Mouse (Mus musculus) spleen, embryonic (tissue): Measurements from ENCODE around the gene Foxn3.

ENCODE experiments used
- CTCF ChIA-PET: fragments of 350-600 bp; sonication (Branson Sonifier 250); formaldehyde crosslinking; loops from one replicate; lab custom pipeline; 2022; lab: Charles Lee

Gene Foxn3

DNA sequence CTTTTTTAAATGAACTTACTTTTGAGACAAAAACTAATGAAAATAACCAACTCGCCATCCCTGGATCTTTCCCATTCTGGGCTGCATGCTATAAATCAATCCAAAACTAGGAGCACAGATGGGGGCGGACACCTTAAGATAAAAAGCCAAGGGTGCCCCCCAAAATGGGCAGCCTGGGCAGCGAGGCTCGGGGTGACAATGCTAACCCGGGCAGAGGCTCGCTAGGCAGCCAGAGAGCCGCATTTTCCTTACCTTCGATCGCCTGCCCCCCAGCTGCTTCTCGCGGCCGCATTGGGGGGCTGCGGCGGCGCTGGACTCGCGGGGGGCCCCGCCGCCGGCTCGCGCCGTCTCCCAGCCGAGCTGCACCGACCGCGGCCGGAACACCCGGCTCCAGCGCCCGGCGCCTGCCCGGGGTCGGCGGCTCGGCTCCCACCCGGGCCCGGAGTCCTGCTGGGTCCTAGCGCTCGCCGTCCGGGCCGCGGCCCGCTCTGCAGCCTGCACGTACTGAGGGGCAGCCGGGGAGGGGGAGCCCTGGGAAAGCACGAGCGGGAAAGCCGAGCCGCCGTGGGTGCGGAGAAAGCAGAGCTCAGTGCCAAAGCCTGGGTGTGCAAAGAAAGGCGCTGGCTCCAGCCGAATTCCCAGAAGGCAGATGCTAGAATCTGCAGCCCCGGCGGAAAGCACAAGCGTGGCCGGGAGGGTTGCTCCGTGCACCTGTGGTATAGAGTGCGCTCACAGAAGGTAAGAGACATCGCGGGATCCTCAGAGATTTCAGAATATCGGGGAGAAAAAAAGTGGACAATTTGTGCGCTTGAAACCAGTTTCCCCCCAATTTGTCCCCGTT is at the start of gene Foxn3:
Gene Foxn3 (minus strand): TSS at position 364 of the 841 bp plus-strand sequence.
- CTCF ChIA-PET: interaction anchor here (0.5 to 1.0 kb wide), 5 partner anchors 13 to 298 kb away, joined by 3 to 13 read pairs (median 6); no protein-coding TSS in a partner anchor

DNA sequence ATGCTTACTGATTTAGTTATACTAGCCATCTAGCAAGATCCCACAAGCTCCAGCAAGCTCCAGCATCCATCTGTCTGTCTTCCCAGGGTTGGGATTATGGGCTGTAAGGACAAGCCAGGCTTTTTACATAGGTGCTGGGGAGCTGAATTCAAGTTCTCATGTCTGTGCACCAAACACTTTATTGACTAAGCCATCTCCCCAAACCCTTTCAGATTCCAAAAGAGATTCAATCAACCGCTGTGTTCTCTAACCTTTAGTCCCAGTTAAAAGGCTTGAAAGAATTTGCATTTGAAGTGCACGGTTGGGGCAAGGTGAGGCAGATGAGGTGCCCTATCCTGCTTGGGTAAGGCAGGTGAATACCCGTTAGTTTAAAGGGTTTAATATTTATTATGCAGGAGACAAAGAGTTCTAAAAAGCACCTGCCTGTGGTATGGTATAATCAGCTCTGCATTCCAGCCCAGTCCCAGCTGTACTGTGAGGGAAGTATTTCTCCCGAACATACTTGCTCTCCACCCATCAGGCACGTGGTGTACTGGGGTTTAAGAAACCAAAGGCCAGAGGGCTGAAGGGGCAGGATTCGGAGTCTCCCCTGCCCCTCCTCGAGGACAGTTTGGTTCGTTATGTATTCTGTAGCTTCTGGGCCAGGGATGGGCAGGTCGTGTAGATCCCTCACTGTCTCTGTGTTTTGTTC is 48.9 kb upstream of the Foxn3 start:
- CTCF ChIA-PET: interaction anchor here (0.6 to 2.0 kb wide), 2 partner anchors 15 to 158 kb away, joined by 3 to 5 read pairs; no protein-coding TSS in a partner anchor

DNA sequence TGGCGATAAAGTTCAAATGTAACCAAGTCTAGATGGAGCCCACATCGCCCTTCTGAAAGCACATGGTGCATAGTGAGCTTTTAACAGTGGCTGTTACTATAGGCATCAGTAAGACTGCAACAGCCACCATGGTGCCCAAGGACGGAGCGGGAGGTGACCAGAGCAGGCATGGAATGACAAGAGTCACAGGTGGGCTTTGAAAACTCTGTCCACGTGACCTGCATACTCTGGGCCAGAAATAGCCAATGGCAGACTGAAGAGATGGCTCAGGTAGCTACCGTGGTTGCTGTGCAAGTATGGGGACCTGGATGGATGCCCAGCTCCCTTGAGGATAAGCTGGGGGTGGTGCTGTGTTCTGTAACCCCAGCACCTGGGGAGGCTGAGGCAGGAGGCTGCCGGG is 47.5 kb upstream of the Foxn3 start:
- CTCF ChIA-PET: interaction anchor here (0.6 to 2.0 kb wide), 4 partner anchors 16 to 437 kb away, joined by 3 to 5 read pairs (median 4); no protein-coding TSS in a partner anchor

DNA sequence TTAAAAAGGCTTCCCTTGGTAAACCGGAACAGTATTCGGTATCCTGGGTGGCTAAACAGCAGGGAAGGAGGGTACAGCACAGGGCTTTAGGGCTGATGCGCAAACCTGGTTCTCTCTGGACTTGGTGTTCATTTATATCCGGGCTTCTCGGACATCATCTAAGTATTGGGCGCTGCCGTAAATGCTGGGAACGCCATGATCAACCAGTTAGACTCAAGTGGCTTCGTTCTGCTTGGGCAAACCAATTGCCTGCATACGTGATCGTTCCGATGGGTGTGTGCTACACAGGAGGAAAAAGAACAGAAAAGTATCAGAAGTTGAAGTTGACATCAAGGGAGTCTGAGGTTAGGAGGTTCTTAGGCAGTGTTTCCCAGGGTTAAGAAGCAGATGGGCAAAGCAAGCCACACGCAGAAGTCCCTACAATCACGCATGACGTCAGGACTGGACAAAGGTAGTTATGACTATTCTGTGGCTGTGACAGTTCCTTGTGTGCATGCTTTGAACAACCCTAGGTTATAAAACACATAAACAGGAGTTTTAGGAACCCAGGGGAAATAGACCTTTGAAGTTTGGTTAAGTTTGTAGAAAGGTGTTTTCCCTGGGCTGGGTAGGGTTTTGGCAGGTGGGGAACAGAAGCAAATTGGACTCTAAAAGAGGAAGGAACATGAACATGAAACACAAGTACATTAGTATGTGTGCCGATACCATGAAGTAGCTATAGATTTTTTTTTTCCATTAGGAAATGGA is 46.9 kb upstream of the Foxn3 start:
- CTCF ChIA-PET: interaction anchor here (0.6 to 2.0 kb wide), 3 partner anchors 17 to 95 kb away, joined by 3 to 5 read pairs (median 4); no protein-coding TSS in a partner anchor

DNA sequence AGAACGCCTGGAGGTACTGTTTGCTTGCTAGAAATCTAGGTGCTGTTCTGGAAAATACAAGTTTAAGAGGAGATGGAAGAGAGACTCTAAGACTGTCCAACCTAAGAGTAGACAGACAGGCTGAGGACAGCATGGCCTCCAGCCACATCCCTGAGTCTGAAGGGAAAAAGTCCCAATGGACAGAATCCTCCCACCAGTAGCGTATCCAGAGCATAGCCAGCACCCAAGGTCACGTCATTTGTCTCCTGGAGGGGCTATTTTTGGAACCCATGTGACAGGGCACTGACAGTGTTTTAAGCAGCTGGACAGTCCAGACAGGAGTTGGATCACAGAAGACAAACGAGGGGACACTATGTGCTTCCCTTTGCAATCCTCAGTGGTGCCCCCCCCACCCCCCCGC is 46.3 kb upstream of the Foxn3 start:
- CTCF ChIA-PET: interaction anchor here (0.6 kb wide), 3 partner anchors 33 to 181 kb away, joined by 4 to 13 read pairs (median 4); no protein-coding TSS in a partner anchor

DNA sequence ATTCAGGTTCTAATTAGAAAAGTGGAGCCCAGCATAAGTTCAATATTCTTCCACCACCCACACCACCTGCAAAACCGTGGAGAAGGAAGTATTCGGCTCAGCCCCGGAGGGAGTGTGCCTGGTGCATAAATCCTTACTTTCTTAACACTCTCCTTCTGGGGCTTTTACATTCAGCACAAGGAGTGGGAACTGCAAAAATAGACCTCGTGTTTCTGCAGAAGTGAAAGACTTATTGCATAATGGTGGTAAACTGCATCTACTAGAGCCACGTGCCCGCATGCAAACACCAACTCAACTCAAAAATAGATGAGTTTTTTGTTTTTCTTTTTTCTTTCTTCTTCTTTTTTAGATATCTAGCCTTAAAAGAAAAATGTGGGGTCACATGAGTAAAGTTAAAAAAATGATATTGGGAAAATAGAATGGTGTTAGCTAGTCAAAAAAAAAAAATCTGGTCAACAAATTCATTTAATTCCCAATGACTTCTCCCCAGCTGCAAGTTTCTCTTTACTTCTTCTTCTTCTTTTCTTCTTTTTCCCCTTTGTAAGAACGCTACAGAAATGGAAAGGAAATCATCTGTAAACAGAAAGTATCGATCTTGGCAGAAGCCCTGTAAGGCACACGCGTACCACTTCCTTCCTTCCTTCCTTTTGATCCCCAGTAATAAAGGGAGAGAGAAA is 45.0 kb upstream of the Foxn3 start:
- CTCF ChIA-PET: interaction anchor here (0.5 kb wide), 1 partner anchor 88 kb away, joined by 9 read pairs; no protein-coding TSS in a partner anchor

DNA sequence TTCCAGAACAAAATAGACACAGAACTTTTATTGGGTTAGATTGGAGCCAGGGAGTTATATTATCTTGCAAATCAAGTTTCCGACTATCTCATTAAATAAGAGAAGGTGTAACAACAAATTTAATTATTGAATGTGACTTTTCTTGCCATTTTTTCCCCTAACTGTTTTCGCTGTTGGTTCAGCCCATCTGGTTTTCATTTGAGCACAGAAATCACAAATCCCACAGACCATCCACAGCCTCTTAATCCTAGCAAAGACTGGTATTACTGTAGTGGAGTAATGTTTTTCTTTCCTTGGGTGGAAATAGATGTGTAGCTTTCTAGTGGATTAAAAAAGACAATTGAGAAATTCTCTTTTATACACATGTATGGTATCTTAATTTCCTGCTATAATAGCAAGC is 40.0 kb upstream of the Foxn3 start:
- CTCF ChIA-PET: no interaction called here

DNA sequence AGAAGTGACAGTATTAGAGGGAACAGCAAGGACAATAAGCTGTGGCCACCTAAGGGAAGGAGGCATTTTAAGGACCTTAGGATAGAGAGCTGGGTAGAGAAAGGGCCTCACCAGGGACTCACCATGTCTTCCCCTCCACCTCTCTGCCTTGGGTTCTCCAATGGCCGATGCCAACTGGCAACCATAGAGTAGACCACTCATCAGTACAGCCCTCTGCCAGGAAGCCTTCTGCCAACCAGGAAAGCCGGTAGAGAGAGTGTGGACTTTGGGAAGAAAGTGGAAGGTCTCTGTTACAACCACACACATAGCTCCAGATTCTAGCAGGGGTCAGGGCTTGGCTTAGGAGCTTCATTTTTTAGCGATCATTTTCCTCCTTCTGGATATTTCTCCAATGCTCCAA is 38.5 kb upstream of the Foxn3 start:
- CTCF ChIA-PET: no interaction called here

DNA sequence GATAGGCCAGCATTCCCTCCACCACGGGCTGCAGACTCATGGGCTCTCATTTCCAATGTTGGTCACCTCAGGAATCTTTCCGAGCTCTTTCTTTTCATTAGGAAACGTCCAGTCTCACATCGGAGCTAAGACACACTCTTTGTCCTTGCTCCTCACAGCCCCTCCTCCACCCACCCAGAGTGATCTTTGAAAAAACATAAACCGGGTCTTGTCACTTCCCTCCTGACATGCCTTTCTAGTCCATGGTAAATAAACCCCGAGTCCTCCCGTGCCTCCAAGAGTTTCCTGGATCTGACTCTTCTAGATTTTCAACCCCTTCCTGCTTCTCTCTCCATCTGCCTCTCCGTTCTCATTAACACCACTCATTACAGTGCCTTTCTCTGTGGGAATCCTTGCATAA is 38.0 kb upstream of the Foxn3 start:
- CTCF ChIA-PET: no interaction called here

DNA sequence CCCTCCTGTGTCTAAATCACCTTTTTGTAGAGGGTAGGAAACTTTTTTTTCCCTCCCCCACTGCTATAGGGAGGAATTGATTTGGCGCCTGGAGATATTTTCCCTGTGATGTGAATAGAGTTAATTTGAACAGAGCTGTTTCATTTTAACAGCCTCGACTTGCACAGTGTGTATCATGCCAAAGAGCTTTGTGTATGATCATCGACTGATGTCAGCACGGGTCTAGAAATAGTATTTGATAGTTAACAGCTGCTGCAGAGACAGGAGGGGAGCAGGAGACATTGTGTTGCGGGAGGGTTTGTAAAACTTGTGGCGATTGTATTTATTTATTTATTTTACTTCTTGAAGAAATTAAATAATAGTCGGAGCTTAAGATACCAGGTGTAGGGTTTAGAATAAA is 36.2 kb upstream of the Foxn3 start:
- CTCF ChIA-PET: interaction anchor here (0.8 to 0.9 kb wide), 2 partner anchors 18 to 106 kb away, joined by 3 to 7 read pairs; no protein-coding TSS in a partner anchor

DNA sequence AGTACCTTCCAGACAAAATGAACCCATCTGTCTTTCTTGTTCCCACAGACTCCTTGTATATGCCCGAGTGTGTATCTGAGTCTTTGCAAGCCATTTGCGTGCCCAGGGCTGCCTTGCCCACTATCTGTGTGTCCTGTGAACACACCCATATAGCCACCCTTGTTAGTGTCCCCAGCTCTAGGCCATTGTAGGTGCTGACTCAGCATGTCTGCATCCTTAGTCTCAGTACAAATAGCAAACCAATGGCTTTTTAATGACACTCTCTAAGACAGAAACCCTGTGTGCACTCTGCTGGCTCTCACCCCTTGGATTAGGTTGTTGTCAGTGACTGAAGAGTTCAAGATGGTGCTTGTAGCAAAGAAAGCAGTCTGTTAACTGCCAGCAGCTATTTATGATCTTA is 33.0 kb upstream of the Foxn3 start:
- CTCF ChIA-PET: interaction anchor here (0.6 kb wide), 1 partner anchor 163 kb away, joined by 3 read pairs; no protein-coding TSS in a partner anchor

DNA sequence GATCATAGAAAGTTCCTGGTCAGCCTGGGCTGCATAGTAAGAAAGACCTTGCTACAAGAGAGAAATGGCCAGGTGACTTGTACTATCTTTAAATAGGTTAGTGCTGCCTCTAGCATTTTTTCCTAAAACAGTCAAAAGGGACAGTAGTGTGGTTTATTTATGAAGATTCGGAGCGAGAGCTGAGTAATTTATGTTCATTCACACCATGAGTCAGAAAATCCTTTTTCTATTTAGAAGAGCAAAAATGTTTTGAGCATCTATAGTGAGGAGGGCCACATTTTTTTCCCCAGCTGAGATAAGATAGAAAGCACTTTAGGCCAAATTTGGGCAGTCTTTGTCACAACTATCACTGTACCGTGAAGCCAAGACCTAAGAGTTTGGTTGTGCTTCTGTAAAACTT is 24.0 kb upstream of the Foxn3 start:
- CTCF ChIA-PET: no interaction called here

DNA sequence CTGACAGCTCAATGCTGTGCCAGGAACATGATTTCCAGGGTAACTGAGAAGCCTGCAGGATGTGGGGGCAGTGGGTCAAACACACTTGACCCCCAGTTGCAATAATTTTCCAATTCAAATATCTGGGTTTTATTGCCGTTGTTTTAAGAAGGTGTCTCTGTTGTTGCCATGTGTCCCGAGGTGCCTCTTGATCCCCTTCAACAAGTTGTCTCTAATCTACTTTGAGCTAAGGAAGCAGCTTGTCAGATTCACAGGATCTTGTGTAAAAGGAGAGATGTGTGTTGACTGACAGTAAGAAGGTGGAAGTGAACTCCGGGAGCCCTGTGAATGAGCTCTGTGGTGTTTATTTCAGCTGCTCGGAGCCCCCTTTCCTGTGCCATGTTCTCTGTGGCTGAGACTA is 16.6 kb upstream of the Foxn3 start:
- CTCF ChIA-PET: interaction anchor here (0.6 kb wide), 1 partner anchor 202 kb away, joined by 7 read pairs; no protein-coding TSS in a partner anchor

DNA sequence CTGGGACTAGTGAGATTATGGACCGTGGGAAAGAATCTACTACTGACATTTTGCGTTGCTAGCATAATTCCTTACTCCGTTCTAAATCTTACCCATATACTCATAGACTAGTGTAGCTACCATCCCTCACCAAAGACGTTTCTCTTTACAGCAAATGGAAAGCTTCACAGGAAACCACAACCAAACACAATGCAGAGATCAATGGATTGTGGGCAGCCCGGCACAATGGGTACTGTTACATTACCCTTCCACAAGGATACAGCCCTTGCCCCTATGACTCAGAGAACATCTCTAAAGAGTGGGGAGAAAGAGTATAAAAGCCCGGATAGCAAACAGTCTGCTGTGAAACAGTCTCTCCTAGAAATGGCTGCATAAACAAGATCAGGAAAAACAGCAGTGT is 13.3 kb upstream of the Foxn3 start:
- CTCF ChIA-PET: no interaction called here

DNA sequence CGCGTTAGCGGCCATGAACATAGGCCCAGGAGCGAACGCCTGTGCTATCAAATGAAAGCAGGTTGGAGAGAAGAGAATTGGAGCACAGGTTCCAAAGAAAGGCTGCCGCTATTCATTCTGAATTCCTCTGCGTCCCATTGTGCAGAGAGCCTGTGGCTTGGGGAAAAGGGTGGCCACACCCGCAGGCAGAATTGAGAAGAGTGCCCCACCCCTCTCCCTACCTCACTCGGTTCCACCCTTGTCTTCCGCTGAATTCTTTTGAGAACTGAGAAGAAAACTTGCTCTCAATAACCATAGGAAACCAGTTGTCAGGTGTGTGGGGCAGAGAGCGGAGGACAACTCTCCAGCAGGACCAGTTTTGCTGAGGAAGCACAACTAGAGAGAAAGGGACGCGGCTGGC is 10.9 kb upstream of the Foxn3 start:
- CTCF ChIA-PET: interaction anchor here (0.6 to 0.7 kb wide), 2 partner anchors 12 to 498 kb away, joined by 4 to 17 read pairs; no protein-coding TSS in a partner anchor

DNA sequence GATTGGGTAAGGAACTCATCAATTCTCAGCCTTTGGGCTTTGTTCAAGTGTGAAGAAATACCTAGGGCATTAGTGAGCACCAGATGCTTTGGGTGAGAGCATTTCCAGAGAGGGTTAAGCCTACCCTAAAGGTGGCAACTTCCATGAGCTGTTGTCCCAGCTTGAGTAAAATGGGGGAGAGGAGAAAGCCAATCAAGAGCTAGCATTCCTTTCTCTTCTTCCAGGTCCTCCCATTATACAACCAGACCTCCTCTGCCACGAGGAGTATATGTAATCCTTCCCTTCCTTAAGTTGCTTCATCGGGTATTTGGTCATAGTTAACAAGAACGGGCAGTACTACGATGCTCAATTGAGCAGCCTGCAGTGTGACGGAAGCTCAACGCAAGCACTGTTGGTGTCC is 9.7 kb upstream of the Foxn3 start:
- CTCF ChIA-PET: interaction anchor here (0.7 kb wide), 1 partner anchor 90 kb away, joined by 3 read pairs; no protein-coding TSS in a partner anchor

DNA sequence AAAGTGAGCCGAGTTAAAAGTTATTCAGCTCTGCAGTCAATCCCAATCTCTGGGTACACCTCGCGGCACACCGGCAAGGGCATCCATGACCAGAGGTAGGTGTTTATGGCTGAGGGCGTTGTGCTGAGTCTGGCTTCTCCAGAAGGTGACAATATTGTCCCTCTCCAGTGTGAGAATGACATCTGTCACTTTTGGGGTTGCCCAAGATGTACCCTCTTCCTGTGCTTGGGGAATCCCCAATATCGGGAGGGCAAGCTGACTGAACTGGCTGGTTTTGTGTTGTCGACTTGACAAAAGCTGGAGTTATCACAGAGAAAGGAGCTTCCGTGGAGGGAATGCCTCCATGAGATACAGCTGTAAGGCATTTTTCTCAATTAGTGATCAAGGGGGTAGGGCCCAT is 8.6 kb upstream of the Foxn3 start:
- CTCF ChIA-PET: interaction anchor here (1.0 kb wide), 1 partner anchor 23 kb away, joined by 4 read pairs; no protein-coding TSS in a partner anchor

DNA sequence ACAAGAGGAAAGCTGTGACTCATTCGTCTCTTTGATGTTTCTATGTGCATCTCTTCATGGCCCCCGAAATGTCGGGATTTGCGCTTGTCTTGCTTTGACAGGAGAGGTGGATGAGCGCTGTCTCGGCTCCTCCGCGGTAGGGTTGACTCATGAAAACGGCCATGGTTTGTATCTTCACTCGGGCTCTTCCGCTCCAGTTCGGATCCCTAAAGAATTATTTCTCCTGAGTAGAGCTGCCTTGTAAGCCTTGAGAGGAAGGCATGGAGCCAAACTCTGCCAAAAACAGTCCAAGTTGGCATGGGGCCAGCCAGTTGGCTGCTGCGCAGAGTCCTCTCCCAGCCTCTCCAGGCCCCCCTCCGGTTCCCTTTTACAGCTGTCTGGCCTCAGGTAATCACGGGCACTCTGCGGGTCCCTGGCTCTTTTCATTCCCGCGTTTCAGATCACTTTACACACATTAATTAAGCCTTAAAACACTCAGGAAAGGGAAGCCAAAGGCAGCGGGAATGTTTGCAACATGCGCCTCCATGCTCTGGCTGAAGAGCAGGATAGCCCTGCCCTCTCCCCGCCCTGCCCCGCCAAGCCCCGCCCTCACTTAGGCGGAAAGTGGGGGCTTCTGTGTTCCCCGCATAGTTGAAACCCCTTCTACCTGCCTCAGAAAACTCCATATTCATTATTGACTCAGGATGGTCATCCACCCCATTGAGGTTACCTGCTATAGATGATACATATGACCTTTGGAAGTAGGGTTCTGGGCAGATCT is 7.0 kb upstream of the Foxn3 start:
- CTCF ChIA-PET: no interaction called here

DNA sequence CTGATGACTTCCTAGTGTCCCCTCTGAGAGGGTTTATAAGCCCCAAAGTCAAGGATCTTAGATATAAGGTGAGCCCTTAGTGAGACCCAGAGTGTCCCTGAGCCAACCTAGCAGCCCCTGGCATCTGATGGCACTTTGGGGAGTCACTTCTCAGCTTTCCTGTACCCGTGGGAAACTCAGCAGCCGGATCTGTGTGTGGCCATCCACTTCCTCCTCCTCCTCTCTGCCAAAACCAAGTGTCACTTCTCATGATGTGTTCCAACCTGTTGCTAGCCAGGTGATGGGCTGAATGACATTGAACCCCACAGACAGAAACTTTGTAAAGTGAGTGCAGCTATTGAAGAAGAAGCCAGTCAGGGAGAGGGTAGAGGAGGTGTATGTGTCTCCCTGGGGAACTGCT is 2.2 kb upstream of the Foxn3 start:
- CTCF ChIA-PET: no interaction called here
